Mouse (Mus musculus) ovary, postnatal 36 days (tissue): ENCODE data around the gene Csmd2.

ENCODE experiments used
- DNase-seq: peaks from one replicate; pipeline ENCODE4 v3.0.0; 2022; ENCODE audit warnings: low spot score, mixed read lengths

Csmd2 gene

GRCm38 (mm10) chr4:128241854-128242356 is 254.2 kb downstream of the Csmd2 start:
- DNase-seq = no peak

GRCm38 (mm10) chr4:128245201-128245600 is 257.5 kb downstream of the Csmd2 start:
- no peak for DNase-seq

GRCm38 (mm10) chr4:128248676-128249075 is 261.0 kb downstream of the Csmd2 start:
- peak; percentile 30 for DNase-seq

DNA sequence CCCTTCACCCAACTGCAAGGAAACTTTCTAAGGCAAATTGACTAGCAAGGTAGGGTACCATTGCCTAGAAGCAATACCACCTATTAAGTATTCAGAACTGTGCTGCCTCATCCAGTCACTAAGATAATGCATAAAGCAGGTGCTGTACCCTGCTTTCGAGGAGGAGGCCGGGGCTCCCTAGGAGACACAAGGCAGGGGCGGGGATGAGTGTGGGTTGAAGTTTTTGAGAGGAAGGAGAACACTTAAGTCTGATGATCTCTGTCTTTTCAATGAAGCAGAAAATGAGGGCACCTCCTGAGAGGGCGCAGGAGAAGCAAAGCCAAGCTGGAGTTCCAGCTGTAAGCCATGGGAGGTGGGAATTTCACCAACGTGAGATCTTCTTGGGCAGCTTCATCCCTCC is 271.6 kb downstream of the Csmd2 start:
- DNase-seq = no peak

DNA sequence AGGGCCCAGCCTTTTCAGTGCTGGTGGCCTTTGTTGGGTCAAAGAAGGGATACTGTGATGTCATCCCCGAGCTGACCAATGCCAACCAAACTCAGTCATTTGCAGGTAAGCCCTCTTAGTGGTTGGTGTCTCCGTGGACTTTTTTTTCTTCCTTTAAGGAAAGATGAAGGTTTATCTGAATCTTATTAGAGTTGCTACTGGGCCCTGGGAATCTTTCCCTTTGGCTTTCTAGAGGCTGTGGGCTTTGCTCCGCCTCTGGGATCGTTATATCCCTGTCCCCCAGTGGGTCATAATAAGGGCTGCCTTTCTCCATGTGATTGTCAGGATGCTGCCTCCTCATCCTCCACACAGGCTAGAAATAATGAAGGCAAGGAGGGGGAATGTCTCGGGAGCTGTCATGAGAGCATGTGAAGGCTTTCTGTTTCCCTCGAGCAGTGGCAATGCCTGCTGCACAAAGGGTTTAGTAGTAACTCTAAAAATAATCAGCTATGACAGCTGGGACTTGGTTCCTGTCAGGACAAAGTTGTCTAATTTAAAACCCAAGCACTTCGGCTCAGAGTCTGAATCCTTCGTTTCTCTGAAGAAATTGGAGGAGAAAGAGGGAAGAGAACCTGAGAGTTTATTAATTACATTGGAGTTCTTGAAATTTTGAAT is 273.4 kb downstream of the Csmd2 start, which contains the start of gene Hmgb4:
TSS of gene Hmgb4 (minus strand) at position 51 of the 654 bp plus-strand sequence.
- no peak for DNase-seq

- no peak for DNase-seq
Observed at GRCm38 (mm10) chr4:128264491-128264890, 276.8 kb downstream of the Csmd2 start.

DNA sequence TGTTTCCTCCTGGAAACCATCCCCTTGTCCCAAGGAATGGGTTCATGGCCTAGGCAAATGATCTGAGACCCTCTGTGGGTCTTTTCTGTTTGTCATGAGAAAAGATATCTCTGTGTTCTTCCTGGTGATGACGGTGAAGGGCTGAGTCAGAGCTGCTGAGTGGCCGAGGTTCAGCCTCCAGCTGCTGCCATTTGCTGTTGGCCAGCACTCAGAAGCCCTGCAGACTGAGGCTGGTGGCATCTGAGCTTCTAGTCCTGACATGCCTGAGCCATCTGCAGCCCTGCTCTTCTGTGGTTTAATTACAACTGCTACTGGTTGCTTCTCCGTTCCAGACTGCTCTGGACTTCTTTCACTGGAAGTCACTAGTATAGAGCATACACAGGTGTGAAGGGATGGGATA is 277.7 kb downstream of the Csmd2 start:
- DNase-seq = no peak

DNA sequence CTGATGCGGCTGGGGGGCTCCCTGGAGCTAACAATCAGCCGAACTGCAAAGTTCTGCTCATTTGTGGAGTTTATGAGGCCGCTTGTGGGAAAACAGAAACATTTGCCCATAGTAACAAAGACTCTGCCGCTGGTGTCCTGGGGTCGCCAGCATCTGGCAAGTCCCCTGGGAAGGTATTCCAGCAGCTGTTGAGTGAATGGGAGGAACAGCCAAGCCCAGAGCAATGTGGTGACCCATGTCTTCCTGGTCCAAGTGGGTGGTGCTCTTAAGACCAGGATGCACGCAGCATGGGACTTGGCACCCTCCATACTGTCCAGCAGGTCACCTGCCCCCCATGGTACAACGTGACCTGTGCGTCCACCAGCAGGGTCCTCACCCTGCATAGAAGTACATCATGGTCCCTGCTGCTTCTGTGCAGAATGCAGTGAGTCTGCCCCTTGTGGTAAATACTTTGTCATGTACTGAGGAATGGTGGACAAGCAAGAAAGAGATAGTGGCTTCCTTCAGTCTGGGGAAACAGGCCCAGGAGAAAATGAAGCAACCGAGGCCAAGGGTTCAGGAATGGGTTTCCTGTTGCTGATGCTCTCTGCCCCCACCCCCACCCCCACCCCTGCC is 281.7 kb downstream of the Csmd2 start:
- DNase-seq = no peak

GRCm38 (mm10) chr4:128270177-128270576 is 282.5 kb downstream of the Csmd2 start:
- no peak for DNase-seq

DNA sequence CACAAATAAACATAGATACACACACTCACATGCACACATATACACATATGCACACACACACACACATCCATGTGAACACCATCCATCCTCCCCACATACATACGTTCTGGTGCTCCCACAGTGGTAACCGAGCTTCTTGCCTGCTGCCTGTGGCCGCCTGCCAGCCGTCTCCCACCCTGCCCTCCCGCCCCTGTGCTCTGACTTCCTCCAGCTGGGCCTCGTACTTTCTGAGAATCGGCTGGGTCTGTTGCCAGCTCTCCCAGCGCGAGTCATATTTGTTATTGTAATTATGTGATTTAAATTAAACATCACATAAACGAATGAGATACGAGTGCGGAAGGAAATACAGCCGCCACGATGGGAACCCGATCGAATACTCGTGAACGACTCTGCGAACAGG is 283.3 kb downstream of the Csmd2 start:
- DNase-seq = no peak

GRCm38 (mm10) chr4:128272501-128272900 is 284.8 kb downstream of the Csmd2 start:
- no peak for DNase-seq

DNA sequence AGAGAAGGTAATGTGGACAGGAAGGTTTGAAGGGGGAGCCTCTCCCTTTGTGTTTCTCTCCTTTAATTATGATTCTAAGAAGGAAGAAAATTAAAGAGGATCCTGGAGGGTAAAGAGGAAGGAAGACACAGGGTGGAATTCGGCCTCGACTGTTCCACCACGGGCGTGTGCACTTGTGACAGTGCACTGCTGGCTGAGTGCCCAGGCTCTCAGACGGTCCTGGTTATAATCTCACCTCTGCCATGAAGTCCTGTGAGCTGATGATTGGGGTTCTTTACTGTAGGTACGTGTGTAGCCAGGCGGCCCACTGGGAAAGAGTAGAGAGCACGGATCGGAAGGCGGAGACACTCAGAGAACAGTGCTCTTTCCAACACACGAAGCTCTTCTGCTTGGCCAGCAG is 285.5 kb downstream of the Csmd2 start:
- no peak for DNase-seq

DNA sequence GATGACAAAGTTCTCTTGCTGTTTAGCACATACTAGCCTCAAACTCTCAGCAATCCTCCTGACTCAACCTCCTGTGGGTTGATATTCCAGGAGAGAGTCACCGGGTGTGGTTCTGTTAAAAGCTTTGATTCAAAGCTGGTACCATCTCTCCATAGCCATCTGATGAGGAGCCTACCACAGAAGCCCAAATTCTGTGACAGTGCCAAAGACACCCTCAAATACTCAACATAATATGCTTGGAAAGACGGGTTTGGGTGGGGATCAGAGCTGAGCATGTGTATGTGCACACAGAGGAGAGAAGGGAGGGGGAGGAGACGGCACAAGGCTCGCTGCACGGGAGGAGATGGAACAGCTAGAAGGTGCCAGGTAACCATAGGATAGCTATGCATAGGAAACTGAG is 287.5 kb downstream of the Csmd2 start:
- no peak for DNase-seq

GRCm38 (mm10) chr4:128275586-128275985 is 287.9 kb downstream of the Csmd2 start:
- DNase-seq = no peak

- DNase-seq = no peak
Observed at GRCm38 (mm10) chr4:128285009-128285408, 297.4 kb downstream of the Csmd2 start.

GRCm38 (mm10) chr4:128288095-128288494 is 300.4 kb downstream of the Csmd2 start:
- DNase-seq = no peak

DNA sequence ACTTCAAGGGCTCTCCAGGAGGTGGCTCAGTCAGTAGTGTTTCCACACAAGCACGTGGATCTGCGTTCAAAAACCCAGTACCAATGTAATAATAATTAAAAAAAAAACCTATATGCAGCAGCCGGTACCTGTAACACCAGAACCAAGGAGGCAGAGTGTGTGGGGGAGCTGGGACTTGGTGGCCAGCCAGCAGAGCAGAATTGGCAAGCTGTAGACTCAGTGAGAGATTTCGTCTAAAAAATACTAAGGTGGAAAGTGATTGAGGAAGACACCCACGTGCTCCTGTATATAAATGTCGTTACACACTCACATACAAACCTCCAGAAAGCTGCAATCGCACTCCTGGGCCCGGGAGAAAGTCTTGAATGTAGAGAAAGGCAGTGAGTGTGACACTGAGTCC is 316.4 kb downstream of the Csmd2 start:
- no peak for DNase-seq

- no peak for DNase-seq
Observed at GRCm38 (mm10) chr4:128306011-128306410, 318.4 kb downstream of the Csmd2 start.

GRCm38 (mm10) chr4:128315328-128315727 is 327.7 kb downstream of the Csmd2 start:
- DNase-seq = no peak

GRCm38 (mm10) chr4:128317951-128318350 is 330.3 kb downstream of the Csmd2 start:
- DNase-seq = no peak

GRCm38 (mm10) chr4:128325511-128325910 is 337.9 kb downstream of the Csmd2 start:
- no peak for DNase-seq

- DNase-seq = no peak
Observed at GRCm38 (mm10) chr4:128326755-128327154, 339.1 kb downstream of the Csmd2 start.

- DNase-seq = no peak
Observed at GRCm38 (mm10) chr4:128327421-128327820, 339.8 kb downstream of the Csmd2 start.

DNA sequence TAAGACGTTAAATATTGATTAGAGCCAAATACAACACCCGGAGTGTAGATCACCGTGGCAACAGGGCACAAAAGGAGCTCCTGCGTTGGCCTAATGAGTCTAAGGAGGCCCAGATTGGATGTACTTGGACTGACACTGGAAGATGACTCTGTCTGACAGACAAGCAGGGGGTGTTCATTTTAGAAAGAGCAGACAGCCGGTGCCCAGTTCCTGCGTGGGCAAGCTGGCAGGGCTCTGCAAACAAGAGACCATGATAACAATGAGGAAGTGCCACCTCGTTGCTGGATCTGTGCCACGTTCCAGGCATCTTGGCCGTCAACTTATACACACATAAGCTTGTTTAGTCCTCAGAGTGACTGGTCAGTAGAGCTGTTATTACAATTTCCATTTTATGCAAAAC is 342.9 kb downstream of the Csmd2 start:
- no peak for DNase-seq
